Mouse (Mus musculus): Measurements from ENCODE around the gene Tldc1. TPM values are rescaled to one million over a fixed set of nuclear protein-coding genes. Genes with fewer than 3 reads are reported as not detected.

Gene Tldc1
- polyA plus RNA-seq, 1 experiment, result 13.5 TPM

- no peak for TF ChIP-seq CTCF (IDR thresholded peaks at IDR 0.05; ENCODE audit: borderline replicate concordance, extremely low read depth, insufficient read depth, insufficient read length)
- TF ChIP-seq POLR2A (IDR thresholded peaks at IDR 0.05; ENCODE audit: borderline replicate concordance, extremely low read depth, insufficient read depth, insufficient read length, poor library complexity, severe bottlenecking), result no peak
- no peak for DNase-seq (ENCODE audit: low read depth)
Observed at GRCm38 (mm10) chr8:119737093-119737900, 40.9 kb downstream of the Tldc1 start.

DNA sequence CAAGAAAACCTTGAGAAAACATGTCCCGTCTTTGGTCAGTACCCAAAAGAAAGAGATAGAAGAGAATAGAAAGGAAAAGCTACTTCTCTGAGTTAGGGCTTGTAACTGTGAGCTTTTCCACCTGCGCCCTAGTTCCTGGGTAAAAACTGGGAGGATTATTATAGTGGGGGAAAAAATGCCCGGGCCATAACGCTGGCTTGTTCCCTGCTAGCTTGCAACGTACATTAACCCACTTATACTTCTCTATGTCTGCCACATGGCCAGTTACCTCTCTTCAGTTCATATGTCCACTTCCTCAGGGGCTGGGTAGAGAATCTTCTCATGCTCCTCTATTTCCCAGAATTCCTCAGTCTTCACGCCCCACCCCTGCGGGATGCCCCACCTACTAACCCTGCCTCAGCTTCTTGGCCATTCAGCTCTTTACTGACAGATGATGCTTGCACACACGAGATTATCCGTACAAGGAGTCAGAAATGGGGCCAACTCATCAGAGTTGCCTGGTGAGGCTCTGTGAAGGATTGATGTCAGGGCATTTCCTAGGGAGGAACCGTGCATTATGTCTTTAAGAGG, 41.8 kb downstream of the Tldc1 start:
- DNase-seq (ENCODE audit: low read depth), result no peak

GRCm38 (mm10) chr8:119732072-119732471, 46.1 kb downstream of the Tldc1 start:
- no peak for DNase-seq (ENCODE audit: low read depth)
- no peak for TF ChIP-seq POLR2A (IDR thresholded peaks at IDR 0.05; ENCODE audit: borderline replicate concordance, extremely low read depth, insufficient read depth, insufficient read length, poor library complexity, severe bottlenecking)
- TF ChIP-seq CTCF (IDR thresholded peaks at IDR 0.05; ENCODE audit: borderline replicate concordance, extremely low read depth, insufficient read depth, insufficient read length), result no peak

More for the DNA sequence above, 41.8 kb downstream of the Tldc1 start:
- TF ChIP-seq POLR2A (IDR thresholded peaks at IDR 0.05; ENCODE audit: borderline replicate concordance, extremely low read depth, insufficient read depth, insufficient read length, poor library complexity, severe bottlenecking) (no peak), CTCF (IDR thresholded peaks at IDR 0.05; ENCODE audit: borderline replicate concordance, extremely low read depth, insufficient read depth, insufficient read length) (no peak)

DNA sequence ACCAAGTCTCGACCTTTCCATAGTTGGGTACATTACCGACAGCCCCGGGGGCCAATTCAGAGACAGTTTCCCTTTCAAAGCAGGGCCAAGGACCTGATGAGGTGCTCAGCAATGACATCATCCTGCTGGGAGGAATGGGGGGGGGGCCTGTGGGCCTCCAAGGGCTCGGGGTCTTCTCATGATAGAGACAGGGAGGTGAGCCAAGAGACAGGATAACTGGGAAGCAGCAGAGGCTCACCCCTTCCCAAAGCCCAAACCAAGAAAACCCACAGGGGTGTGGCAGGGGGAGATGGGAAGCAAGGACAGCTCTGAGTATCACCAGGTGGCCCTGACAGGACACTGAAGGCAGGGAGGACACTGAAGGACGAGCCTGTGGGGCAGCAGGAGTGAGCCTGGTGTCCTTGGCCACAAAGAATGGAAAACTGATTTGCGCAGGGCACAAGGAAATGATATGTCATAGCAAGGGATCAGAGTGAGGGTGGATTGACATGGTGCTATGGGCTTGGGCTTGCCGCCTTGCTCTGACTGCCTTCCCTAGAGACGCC, 49.8 kb downstream of the Tldc1 start:
- DNase-seq (ENCODE audit: low read depth), result no peak
- TF ChIP-seq CTCF (IDR thresholded peaks at IDR 0.05; ENCODE audit: borderline replicate concordance, extremely low read depth, insufficient read depth, insufficient read length) (no peak), POLR2A (IDR thresholded peaks at IDR 0.05; ENCODE audit: borderline replicate concordance, extremely low read depth, insufficient read depth, insufficient read length, poor library complexity, severe bottlenecking) (no peak)

GRCm38 (mm10) chr8:119727093-119727492, 51.1 kb downstream of the Tldc1 start:
- no peak for DNase-seq (ENCODE audit: low read depth)
- TF ChIP-seq POLR2A (IDR thresholded peaks at IDR 0.05; ENCODE audit: borderline replicate concordance, extremely low read depth, insufficient read depth, insufficient read length, poor library complexity, severe bottlenecking), result no peak
- no peak for TF ChIP-seq CTCF (IDR thresholded peaks at IDR 0.05; ENCODE audit: borderline replicate concordance, extremely low read depth, insufficient read depth, insufficient read length)

GRCm38 (mm10) chr8:119724596-119724995, 53.6 kb downstream of the Tldc1 start:
- DNase-seq (ENCODE audit: low read depth), result no peak
- TF ChIP-seq POLR2A (IDR thresholded peaks at IDR 0.05; ENCODE audit: borderline replicate concordance, extremely low read depth, insufficient read depth, insufficient read length, poor library complexity, severe bottlenecking), result no peak
- no peak for TF ChIP-seq CTCF (IDR thresholded peaks at IDR 0.05; ENCODE audit: borderline replicate concordance, extremely low read depth, insufficient read depth, insufficient read length)

DNA sequence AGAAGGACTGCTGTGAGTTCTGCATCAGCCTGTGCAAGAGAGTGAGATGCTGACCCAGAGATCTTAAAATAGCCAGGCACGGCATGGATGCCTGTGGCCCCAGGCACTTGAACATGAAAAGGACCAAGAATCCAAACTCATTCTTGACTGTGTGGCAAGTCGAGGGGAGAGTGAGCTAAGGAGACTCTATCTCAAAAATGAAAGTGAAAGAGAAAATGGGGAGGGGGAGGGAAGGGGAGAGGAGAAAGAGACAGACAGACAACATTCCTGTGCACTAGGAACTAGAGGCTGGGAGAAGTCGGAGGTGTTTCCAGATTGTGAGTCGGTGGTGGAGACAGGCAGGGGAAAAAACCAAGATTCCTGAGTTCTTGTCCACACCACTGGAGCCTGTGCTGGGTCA, 54.5 kb downstream of the Tldc1 start:
- TF ChIP-seq POLR2A (IDR thresholded peaks at IDR 0.05; ENCODE audit: borderline replicate concordance, extremely low read depth, insufficient read depth, insufficient read length, poor library complexity, severe bottlenecking) (no peak), CTCF (IDR thresholded peaks at IDR 0.05; ENCODE audit: borderline replicate concordance, extremely low read depth, insufficient read depth, insufficient read length) (no peak)
- no peak for DNase-seq (ENCODE audit: low read depth)

- TF ChIP-seq CTCF (IDR thresholded peaks at IDR 0.05; ENCODE audit: borderline replicate concordance, extremely low read depth, insufficient read depth, insufficient read length) (no peak), POLR2A (IDR thresholded peaks at IDR 0.05; ENCODE audit: borderline replicate concordance, extremely low read depth, insufficient read depth, insufficient read length, poor library complexity, severe bottlenecking) (no peak)
Observed at GRCm38 (mm10) chr8:119722348-119722747, 55.9 kb downstream of the Tldc1 start.

DNA sequence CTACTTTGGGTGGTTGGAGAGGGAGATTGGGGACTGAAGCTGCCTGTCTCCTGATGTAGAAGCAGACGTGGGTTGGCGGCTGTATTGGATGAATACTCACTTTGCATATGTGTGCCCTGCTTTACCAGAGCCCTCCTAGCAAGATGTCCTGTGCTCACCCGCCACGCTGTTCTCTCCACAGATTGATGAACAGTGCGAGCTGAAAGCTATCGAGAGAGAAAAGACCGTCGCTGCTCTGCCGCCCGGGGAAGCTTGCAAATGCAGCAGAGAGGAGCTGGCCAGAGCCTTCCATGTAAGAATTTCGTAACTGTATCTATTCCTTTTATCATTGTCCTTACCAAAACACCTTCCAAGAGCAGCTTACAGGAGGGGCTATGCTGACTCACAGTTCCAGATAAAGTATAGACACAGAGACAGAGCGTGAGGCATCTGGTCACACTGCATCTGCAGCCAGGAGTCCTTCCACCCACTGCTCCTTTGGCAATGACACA, 59.2 kb downstream of the Tldc1 start:
- TF ChIP-seq CTCF (IDR thresholded peaks at IDR 0.05; ENCODE audit: borderline replicate concordance, extremely low read depth, insufficient read depth, insufficient read length) (no peak), POLR2A (IDR thresholded peaks at IDR 0.05; ENCODE audit: borderline replicate concordance, extremely low read depth, insufficient read depth, insufficient read length, poor library complexity, severe bottlenecking) (no peak)
- DNase-seq (ENCODE audit: low read depth), result no peak

More at GRCm38 (mm10) chr8:119722348-119722747, 55.9 kb downstream of the Tldc1 start:
- no peak for DNase-seq (ENCODE audit: low read depth)

DNA sequence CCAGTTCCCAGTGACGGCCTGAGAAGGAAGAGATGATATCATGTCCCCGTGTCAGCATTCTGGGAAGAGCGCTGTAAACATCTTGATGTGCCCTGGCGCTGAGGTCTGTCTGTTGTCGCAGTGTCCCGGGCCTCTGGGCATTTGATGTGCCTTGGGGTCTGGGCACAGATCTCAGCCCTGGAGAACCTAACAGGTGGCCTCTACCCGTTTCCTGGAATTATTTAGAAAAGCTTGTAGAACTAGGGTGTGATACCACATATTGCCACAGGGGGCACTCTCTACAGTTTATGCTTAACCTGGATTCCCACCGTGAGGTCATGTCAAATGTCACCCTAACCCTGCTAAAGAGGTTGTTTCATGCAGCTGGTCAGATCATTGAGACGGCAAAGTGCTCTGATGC, 60.5 kb downstream of the Tldc1 start:
- DNase-seq (ENCODE audit: low read depth), result no peak
- TF ChIP-seq CTCF (IDR thresholded peaks at IDR 0.05; ENCODE audit: borderline replicate concordance, extremely low read depth, insufficient read depth, insufficient read length) (peak; percentile 62), POLR2A (IDR thresholded peaks at IDR 0.05; ENCODE audit: borderline replicate concordance, extremely low read depth, insufficient read depth, insufficient read length, poor library complexity, severe bottlenecking) (no peak)

GRCm38 (mm10) chr8:119716730-119717299, 61.4 kb downstream of the Tldc1 start:
- TF ChIP-seq POLR2A (IDR thresholded peaks at IDR 0.05; ENCODE audit: borderline replicate concordance, extremely low read depth, insufficient read depth, insufficient read length, poor library complexity, severe bottlenecking) (no peak), CTCF (IDR thresholded peaks at IDR 0.05; ENCODE audit: borderline replicate concordance, extremely low read depth, insufficient read depth, insufficient read length) (no peak)
- no peak for DNase-seq (ENCODE audit: low read depth)

All from brain, embryonic 14.5 days (tissue).